Mouse (Mus musculus) brain, embryonic 14.5 days (tissue): ENCODE measurements around the gene Zfp536.

Experiments used
- CTCF ChIP-seq: fragments of 200-500 bp; IDR thresholded peaks from 2 replicates; pipeline ENCODE4 v1.5.1; 2012; ENCODE audit warnings: inconsistent platforms, mild to moderate bottlenecking, moderate library complexity, borderline replicate concordance; ENCODE audit not compliant: insufficient read depth, insufficient read length; ENCODE audit errors: extremely low read depth
- POLR2A ChIP-seq: fragments of 200-500 bp; IDR thresholded peaks from 2 replicates; pipeline ENCODE4 v1.6.1; 2012; ENCODE audit warnings: mild to moderate bottlenecking, inconsistent platforms, borderline replicate concordance; ENCODE audit not compliant: poor library complexity, insufficient read depth, insufficient read length, severe bottlenecking; ENCODE audit errors: extremely low read depth

- no peak for TF ChIP-seq CTCF
- no peak for TF ChIP-seq POLR2A
Measured at GRCm38 (mm10) chr7:37732741-37733140, 40.7 kb downstream of the Zfp536 start.
